Mouse (Mus musculus) cerebellum, adult 11 months (tissue): ENCODE data around the gene Gnpat.
"Not testable (repeated sequence)": the region's sequence is repeated elsewhere in the genome, so short reads cannot be mapped to it uniquely, and the experiment has no call there.

Experiments used
- DNase-seq: peaks from one replicate; pipeline ENCODE4 v3.0.0; 2022

The Gnpat gene

GRCm38 (mm10) chr8:124862321-124863162 lies at the start of gene Gnpat, which contains the start of gene 2810004N23Rik:
TSS of gene Gnpat (plus strand) at chr8:124863033.
TSS of gene 2810004N23Rik (minus strand) at chr8:124863120.
- peak; percentile 88 for DNase-seq

GRCm38 (mm10) chr8:124813326-124813725 lies 49.5 kb upstream of the Gnpat start:
- no peak for DNase-seq

- peak; percentile 43 for DNase-seq
Measured at GRCm38 (mm10) chr8:124815870-124816269, 47.0 kb upstream of the Gnpat start.

GRCm38 (mm10) chr8:124816866-124817265 lies 46.0 kb upstream of the Gnpat start:
- no peak for DNase-seq

DNA sequence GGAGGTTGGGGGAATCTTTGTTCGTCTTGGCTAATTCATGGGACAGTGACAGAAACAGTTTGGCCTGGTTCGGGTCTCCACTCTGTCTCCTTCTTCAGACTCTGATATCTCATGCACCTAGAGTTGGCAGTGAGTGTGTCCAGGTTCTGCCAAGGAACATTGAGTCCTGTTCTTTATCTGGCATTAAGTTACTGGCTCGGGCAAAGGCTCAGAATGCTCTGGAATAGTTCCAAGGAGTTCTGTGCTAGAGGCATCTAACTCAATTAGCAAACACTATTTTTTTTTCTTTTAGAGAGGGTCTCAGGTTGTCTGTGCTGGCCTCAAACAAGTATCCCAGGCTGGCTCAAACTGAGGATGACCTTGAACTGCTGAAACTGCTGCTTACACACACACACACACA lies 45.5 kb upstream of the Gnpat start:
- no peak for DNase-seq

DNA sequence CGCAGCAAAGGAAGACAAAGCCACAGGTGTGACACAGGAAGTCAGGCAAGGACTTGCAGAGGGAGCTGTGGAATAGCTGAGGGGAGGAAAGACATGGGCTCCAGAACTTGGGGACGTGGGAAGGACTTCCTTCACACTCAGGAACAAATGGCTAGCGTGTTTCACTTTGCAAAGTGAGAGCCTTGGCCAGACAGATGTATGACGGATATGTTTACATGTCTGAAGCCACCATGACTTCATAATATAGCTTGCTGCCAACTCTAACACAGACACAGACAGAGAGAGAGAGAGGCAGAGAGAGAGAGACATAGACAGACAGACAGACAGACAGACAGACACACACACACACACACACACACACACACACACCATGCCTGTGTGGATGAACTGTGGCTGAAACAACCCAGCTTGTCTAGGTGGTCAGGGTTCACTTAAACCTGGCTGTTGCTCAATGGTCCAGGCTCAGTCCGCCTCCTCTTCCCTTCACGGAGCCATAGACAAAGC lies 43.2 kb upstream of the Gnpat start:
- no peak for DNase-seq

DNA sequence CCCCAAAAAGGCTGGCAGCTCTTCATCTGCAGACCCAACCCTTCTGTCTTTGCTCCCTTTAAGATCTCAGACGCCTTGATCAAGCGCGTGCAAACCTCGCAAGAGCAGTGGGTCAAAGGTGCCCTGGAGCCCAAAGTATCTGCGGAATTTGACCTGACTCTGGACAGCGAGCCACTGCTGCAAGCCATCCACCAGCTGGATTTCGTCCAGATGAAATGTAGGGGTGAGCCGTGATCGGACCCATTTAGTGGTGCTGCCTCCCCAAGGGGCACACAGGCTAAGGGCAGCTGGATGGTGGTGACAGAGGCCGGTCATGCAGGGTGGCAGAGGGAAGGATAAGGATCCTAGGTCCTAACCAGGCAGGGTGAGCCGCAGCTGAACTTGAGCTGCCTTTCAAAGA lies 42.7 kb upstream of the Gnpat start:
- DNase-seq, result no peak

- no peak for DNase-seq
Measured at GRCm38 (mm10) chr8:124823497-124823896, 39.3 kb upstream of the Gnpat start.

DNA sequence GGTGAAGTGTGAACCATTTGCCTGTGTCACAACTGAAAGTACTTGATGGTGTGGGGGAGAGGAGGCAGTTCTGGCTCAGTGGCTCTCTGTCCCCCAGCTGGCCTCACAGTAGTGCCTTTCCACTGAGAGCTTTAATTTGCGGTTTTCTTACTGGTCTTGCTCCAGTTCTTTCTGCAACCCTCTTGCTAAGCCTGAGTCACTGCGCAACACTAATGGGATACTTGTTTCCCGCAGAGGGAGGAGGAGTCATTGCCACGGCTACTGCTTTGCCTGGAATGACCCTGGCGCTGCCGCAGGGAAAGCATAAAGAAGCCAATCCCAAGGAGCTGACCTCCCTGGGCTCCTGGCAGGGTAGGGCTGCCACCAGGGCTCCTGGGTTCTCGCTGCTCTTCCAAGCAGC lies 36.2 kb upstream of the Gnpat start:
- no peak for DNase-seq

GRCm38 (mm10) chr8:124827387-124827786 lies 35.4 kb upstream of the Gnpat start:
- DNase-seq, result peak; percentile 64

DNA sequence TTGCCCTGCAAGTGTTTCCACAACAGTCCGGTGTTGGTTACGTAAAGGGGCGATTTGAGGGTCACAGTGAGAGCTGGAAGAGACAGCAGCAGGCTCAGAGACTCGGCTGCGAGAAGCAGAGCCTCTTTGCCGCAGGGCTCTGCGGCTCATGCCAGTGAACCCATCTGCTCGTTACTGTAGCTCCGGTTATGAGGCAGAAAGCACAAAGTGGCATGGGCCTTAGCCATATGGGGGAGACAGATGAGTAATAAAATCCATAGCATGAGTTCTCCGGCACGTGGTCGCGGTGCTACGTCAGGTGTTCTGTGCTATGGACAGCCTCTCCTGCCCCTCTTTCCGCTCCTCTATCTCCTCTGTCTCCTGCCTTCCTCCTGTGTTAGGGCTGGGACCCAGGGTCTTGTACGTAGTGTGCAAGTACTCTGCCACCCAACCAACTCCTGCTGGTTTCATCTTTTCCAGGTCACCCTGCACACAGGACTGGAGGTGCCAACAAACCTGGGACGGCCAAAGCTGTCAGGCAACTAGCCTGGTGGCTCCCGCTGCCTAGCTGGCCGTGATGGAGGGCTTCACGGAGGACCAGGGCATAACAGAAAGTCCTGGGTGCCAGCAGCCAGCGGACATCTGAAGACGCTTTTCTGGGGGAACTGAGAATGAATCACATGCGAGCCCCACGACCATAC lies 34.1 kb upstream of the Gnpat start:
- peak; percentile 43 for DNase-seq

GRCm38 (mm10) chr8:124830050-124830449 lies 32.8 kb upstream of the Gnpat start:
- no peak for DNase-seq

DNA sequence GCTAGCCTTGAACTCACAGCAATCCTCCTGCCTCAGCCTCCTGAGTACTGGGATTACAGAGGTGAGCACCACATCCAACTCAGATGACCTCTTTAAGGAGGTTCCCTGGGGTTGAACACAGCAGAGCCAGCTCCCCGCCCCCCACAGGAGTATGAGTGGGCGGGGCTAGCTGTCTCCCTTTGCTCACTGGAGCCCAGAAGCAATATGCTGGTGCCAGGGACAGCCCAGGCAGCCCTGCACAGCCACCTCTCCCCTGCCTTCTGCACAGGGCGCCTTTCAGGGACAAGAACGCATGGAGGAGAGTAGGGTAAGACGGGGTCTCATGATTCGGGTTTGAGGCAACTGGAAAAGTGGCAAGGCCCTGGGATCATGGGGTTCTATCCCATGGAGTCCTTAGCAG lies 31.3 kb upstream of the Gnpat start:
- DNase-seq, result no peak

- DNase-seq, result no peak
Measured at GRCm38 (mm10) chr8:124831941-124832340, 30.9 kb upstream of the Gnpat start.

GRCm38 (mm10) chr8:124833430-124834205 lies 29.2 kb upstream of the Gnpat start:
- no peak for DNase-seq

DNA sequence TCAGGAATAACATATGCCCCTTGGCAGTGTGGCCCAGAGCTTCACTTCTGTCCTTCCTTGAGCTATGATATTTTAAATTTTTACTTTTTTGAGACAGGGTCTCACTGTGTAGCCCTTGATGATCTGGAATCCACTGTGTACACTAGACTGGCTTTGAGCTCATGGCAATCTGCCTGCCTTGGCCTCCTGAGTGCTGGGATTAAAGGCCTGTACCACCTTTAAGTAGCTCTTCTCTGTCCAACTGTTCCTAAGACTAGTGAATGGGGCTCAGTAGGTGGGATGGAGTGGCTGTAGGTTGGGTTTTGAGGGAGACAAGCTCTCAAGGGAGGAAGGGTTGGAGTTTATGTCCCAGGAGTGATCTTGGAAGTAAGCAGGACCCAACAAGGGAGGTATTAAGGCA lies 27.0 kb upstream of the Gnpat start:
- DNase-seq, result no peak

GRCm38 (mm10) chr8:124836273-124836672 lies 26.6 kb upstream of the Gnpat start:
- DNase-seq, result no peak

DNA sequence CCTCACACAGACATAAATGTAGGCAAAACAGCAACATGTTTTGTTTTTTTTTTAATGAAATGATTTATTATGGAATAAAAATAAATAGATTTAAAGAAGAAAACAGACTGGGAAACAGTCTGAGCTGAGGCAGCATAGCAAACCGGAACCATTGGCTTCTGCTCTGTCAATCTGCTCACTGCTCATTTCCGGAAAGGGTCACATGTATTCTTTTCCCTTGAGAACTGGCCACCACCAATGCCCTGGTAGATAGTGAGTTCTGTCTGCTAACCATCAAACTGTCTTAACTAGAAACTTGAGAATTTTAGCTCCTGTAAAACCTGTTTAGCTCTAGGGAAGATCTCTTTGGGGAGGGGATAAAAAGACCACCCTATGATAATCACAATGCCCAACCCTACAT lies 25.9 kb upstream of the Gnpat start:
- no peak for DNase-seq

- no peak for DNase-seq
Measured at GRCm38 (mm10) chr8:124837956-124838355, 24.9 kb upstream of the Gnpat start.

DNA sequence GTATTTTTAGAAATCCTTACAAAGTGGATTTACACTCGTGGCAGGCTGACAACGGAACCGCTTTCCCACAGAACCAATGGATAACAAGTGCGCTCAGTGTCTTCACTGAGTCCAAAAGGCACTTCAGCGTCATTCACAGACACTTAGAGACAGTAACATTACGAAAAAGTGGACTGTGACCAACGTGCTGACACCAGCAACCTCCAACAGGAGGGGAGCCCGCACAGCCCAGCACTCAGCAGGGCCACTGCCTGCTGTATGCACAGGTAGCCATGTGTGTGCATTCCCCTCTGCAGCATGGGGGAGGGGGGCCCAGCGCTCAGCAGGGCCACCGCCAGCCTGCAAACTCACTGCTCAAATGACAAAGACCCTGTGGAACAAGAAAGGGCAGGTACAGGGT lies 23.5 kb upstream of the Gnpat start:
- no peak for DNase-seq

GRCm38 (mm10) chr8:124840900-124841299 lies 21.9 kb upstream of the Gnpat start:
- DNase-seq, result no peak

- no peak for DNase-seq
Measured at GRCm38 (mm10) chr8:124841775-124842174, 21.1 kb upstream of the Gnpat start.

- DNase-seq, result not testable (repeated sequence)
Measured at GRCm38 (mm10) chr8:124842929-124843328, 19.9 kb upstream of the Gnpat start.
